8 mouse cellular contexts compared by ENCODE assay signal in genomic region chrX:7947900-7948492, GRCm38 (mm10). TPM values are rescaled to one million over a fixed set of nuclear protein-coding genes. Genes with fewer than 3 reads are reported as not detected.
DNase-seq lines count a peak whose midpoint lies in the region; ATAC-seq lines count a peak whose summit lies in the region.

No protein-coding gene starts in this region.

- intact Hi-C loops in heart, postnatal 14 days (cut with DNase I), result loop anchor here (5.0 kb wide), 1 partner anchor 46 kb away; no protein-coding TSS in a partner anchor

- peak overlapping the region; percentile 44 for H3K4me3 ChIP-seq in forebrain, embryonic 14.5 days (ENCODE audit: low read depth, low read length)
- peak overlapping the region; percentile 49 for H3K4me3 ChIP-seq in neural tube, embryonic 15.5 days (replicated peaks)

- H3K27ac ChIP-seq in forebrain, embryonic 14.5 days (ENCODE audit: low read depth, low read length), result peak overlapping the region; percentile 9; the same call in 1 of the 2 replicates
- H3K27ac ChIP-seq in neural tube, embryonic 15.5 days (replicated peaks), result peak overlapping the region; percentile 79

- WGBS in forebrain, embryonic 14.5 days, result 29% methylated on average over 38 of the region's 38 CpGs
- 21% methylated on average over 38 of the region's 38 CpGs for WGBS in neural tube, embryonic 15.5 days

- peak; percentile 97 for DNase-seq in ES-CJ7 (ENCODE audit: low read depth, low spot score)
- peak; percentile 92 for DNase-seq in cerebellum, adult 11 months
- DNase-seq in forebrain, embryonic 14.5 days (ENCODE audit: low spot score), result peak; percentile 96
- DNase-seq in heart, postnatal 14 days, result peak; percentile 90 to 91
- peak; percentile 95 for DNase-seq in layer of hippocampus, adult 11-12 months (ENCODE audit: low spot score)
- peak; percentile 97 for DNase-seq in lung, adult 18-20 months
- peak; percentile 93 for DNase-seq in testis, postnatal 14 days (ENCODE audit: low spot score)

- peak overlapping the region; percentile 41 for H3K4me2 ChIP-seq in forebrain, embryonic 14.5 days (ENCODE audit: low read length)
- H3K4me2 ChIP-seq in neural tube, embryonic 15.5 days, result peak overlapping the region; percentile 58

- H3K4me1 ChIP-seq in forebrain, embryonic 14.5 days (ENCODE audit: control insufficient read depth, insufficient read depth, low read length), result no peaks in the 10 kb centered on the region
- peaks cover 6% of the 10 kb centered on the region; the same call in 1 of the 2 replicates for H3K4me1 ChIP-seq in neural tube, embryonic 15.5 days

- no peak; the same call in 1 of the 2 replicates for ATAC-seq in forebrain, embryonic 14.5 days
- ATAC-seq in neural tube, embryonic 15.5 days (ENCODE audit: low FRiP score), result peak; percentile 96

- peak overlapping the region; percentile 49 for H3K9ac ChIP-seq in forebrain, embryonic 14.5 days (ENCODE audit: low read length)
- H3K9ac ChIP-seq in neural tube, embryonic 15.5 days (replicated peaks), result peak overlapping the region; percentile 10; the same call in 1 of the 2 replicates

- H3K27me3 ChIP-seq in forebrain, embryonic 14.5 days (replicated peaks; ENCODE audit: control insufficient read depth, insufficient read depth, low read length), result no peaks in the 10 kb centered on the region
- H3K27me3 ChIP-seq in neural tube, embryonic 15.5 days (replicated peaks), result no peaks in the 10 kb centered on the region

- no peaks in the 10 kb centered on the region for H3K9me3 ChIP-seq in forebrain, embryonic 14.5 days (replicated peaks; ENCODE audit: control insufficient read depth, low read length)
- H3K9me3 ChIP-seq in neural tube, embryonic 15.5 days (replicated peaks), result no peaks in the 10 kb centered on the region

- H3K36me3 ChIP-seq in forebrain, embryonic 14.5 days (ENCODE audit: control insufficient read depth, insufficient read depth, low read length), result no peaks in the 10 kb centered on the region
- no peaks in the 10 kb centered on the region; the same call in 1 of the 2 replicates for H3K36me3 ChIP-seq in neural tube, embryonic 15.5 days

RNA-seq across cellular contexts. Expression of gene Hdac6, which starts 0.3 kb away (rescaled TPM):
- 43.3 and 50.4 TPM in 2 replicates for polyA plus RNA-seq in forebrain, embryonic 14.5 days (2014; fragmentation: Nextera tagmentation; extraction: Ambion mirVana)
- total RNA-seq in heart, postnatal 14 days (2021), result 10 to 100 TPM; 13.0 to 14.7 TPM
- polyA plus RNA-seq in neural tube, embryonic 15.5 days (2015; fragmentation: Nextera tagmentation; extraction: Ambion mirVana), result 57.4 and 61.3 TPM in 2 replicates

RNA-seq across cellular contexts. Expression of gene Eras, which starts 19.6 kb away (rescaled TPM):
- polyA plus RNA-seq in forebrain, embryonic 14.5 days (2014; fragmentation: Nextera tagmentation; extraction: Ambion mirVana), result not detected in 2 replicates
- not detected for total RNA-seq in heart, postnatal 14 days (2021)
- polyA plus RNA-seq in neural tube, embryonic 15.5 days (2015; fragmentation: Nextera tagmentation; extraction: Ambion mirVana), result 0.28 TPM in 1 of 2 replicates, not detected in the other

RNA-seq across cellular contexts. Expression of gene Pcsk1n, which starts 28.4 kb away (rescaled TPM):
- polyA plus RNA-seq in forebrain, embryonic 14.5 days (2014; fragmentation: Nextera tagmentation; extraction: Ambion mirVana), result 84.4 and 111 TPM in 2 replicates
- not detected for total RNA-seq in heart, postnatal 14 days (2021)
- 292 and 368 TPM in 2 replicates for polyA plus RNA-seq in neural tube, embryonic 15.5 days (2015; fragmentation: Nextera tagmentation; extraction: Ambion mirVana)

RNA-seq across cellular contexts. Expression of gene Gata1, which starts 29.9 kb away (rescaled TPM):
- 0.11 and 0.19 TPM in 2 replicates for polyA plus RNA-seq in forebrain, embryonic 14.5 days (2014; fragmentation: Nextera tagmentation; extraction: Ambion mirVana)
- total RNA-seq in heart, postnatal 14 days (2021), result not detected
- 3.1 TPM in 1 of 2 replicates, not detected in the other for polyA plus RNA-seq in neural tube, embryonic 15.5 days (2015; fragmentation: Nextera tagmentation; extraction: Ambion mirVana)

RNA-seq across cellular contexts. Expression of gene Gm10490, which starts 38.7 kb away (rescaled TPM):
- not detected in 2 replicates for polyA plus RNA-seq in forebrain, embryonic 14.5 days (2014; fragmentation: Nextera tagmentation; extraction: Ambion mirVana)
- not detected for total RNA-seq in heart, postnatal 14 days (2021)
- polyA plus RNA-seq in neural tube, embryonic 15.5 days (2015; fragmentation: Nextera tagmentation; extraction: Ambion mirVana), result not detected in 2 replicates
